Mouse (Mus musculus) midbrain, embryonic 16.5 days (tissue): ENCODE results near the gene Golm1. TPM values are rescaled to one million over a fixed set of nuclear protein-coding genes. Genes with fewer than 3 reads are reported as not detected.

Experiments
- polyA plus RNA-seq: library from polyadenylated mRNA; unstranded; fragments of >200 nt; fragmentation: Nextera tagmentation; extraction: Ambion mirVana; gene quantifications from 2 replicates; pipeline ENCODE4 v1.2.1, GENCODE M21; 2015

Gene Golm1
- polyA plus RNA-seq, 1 experiment from 2014 or later: 18.4 TPM

Other genes starting within 250 kb of the Golm1 start
- gene Agtpbp1, start 90.6 kb downstream of the Golm1 start, polyA plus RNA-seq: 73.9 and 76.0 TPM in 2 replicates
- gene Naa35, start 90.6 kb downstream of the Golm1 start, polyA plus RNA-seq: 148 and 165 TPM in 2 replicates
- not detected in 2 replicates for gene 4921517D22Rik, start 18.3 kb upstream of the Golm1 start, polyA plus RNA-seq
- 0.16 and 0.30 TPM in 2 replicates for gene Spata31d1a, start 34.5 kb upstream of the Golm1 start, polyA plus RNA-seq
- gene Spata31d1b, start 36.5 kb upstream of the Golm1 start, polyA plus RNA-seq: not detected in 2 replicates
- gene Spata31d1d, start 55.9 kb upstream of the Golm1 start, polyA plus RNA-seq: not detected in 2 replicates
- gene 1700014D04Rik, start 70.9 kb upstream of the Golm1 start, polyA plus RNA-seq: 0.24 and 0.52 TPM in 2 replicates
- 164 and 165 TPM in 2 replicates for gene Isca1, start 94.0 kb upstream of the Golm1 start, polyA plus RNA-seq
- gene Gm49354, start 106.4 kb upstream of the Golm1 start, polyA plus RNA-seq: not detected in 2 replicates
- gene Tut7, start 147.3 kb upstream of the Golm1 start, polyA plus RNA-seq: 45.0 and 47.9 TPM in 2 replicates